12 mouse cellular contexts compared by ENCODE assay signal in genomic region chr9:16484765-16485164, GRCm38 (mm10). TPM values are rescaled to one million over a fixed set of nuclear protein-coding genes. Genes with fewer than 3 reads are reported as not detected.
DNase-seq lines count a peak whose midpoint lies in the region; ATAC-seq and TF ChIP-seq lines count a peak whose summit lies in the region.
"Had no signal": no experiment of that assay in that cellular context is flagged by ENCODE, and none has a peak within 500 bp of the region (broad histone marks: within the 10 kb centered on the region; RNA-seq: fewer than 3 reads in every experiment).

No protein-coding gene starts in this region.

- no peaks in the 10 kb centered on the region for H3K9me3 ChIP-seq in forebrain, embryonic 13.5 days (replicated peaks)
- no peaks in the 10 kb centered on the region for H3K9me3 ChIP-seq in liver, embryonic 16.5 days (replicated peaks; ENCODE audit: control insufficient read depth, low read length)
- no peaks in the 10 kb centered on the region for H3K9me3 ChIP-seq in midbrain, postnatal 0 days (ENCODE audit: low read length)
- H3K9me3 ChIP-seq: heart, embryonic 13.5 days had no signal

- no peak for DNase-seq in frontal cortex, postnatal 36 days (ENCODE audit: low spot score in 2 of 2)
- peak; percentile 74 for DNase-seq in midbrain, postnatal 0 days (ENCODE audit: low spot score)
- no peak for DNase-seq in heart, postnatal 36 days
- DNase-seq in ovary, adult 18-20 months (ENCODE audit: low spot score), result no peak
- no peak for DNase-seq in kidney, postnatal 25 days
- DNase-seq: gastrocnemius, adult 2 months; spleen, adult 18-20 months had no signal

- intact Hi-C loops in heart, postnatal 36 days (cut with DNase I), result no loop called here

- 2% methylated on average over 2 of the region's 2 CpGs for WGBS in forebrain, embryonic 13.5 days
- WGBS in liver, embryonic 16.5 days (ENCODE audit: insufficient replicate concordance), result 47% methylated on average over 2 of the region's 2 CpGs
- WGBS in midbrain, postnatal 0 days, result 18% methylated on average over 2 of the region's 2 CpGs

- H3K36me3 ChIP-seq in forebrain, embryonic 13.5 days (ENCODE audit: poor library complexity, severe bottlenecking), result no peaks in the 10 kb centered on the region
- no peaks in the 10 kb centered on the region for H3K36me3 ChIP-seq in liver, embryonic 16.5 days (ENCODE audit: control insufficient read depth, insufficient read depth)
- H3K36me3 ChIP-seq in midbrain, postnatal 0 days (ENCODE audit: insufficient read depth, low read length), result no peaks in the 10 kb centered on the region
- H3K36me3 ChIP-seq: heart, embryonic 13.5 days had no signal

- peak overlapping the region; percentile 29; the same call in 1 of the 2 replicates for H3K4me2 ChIP-seq in forebrain, embryonic 13.5 days
- no peak overlapping the region for H3K4me2 ChIP-seq in liver, embryonic 16.5 days (ENCODE audit: low read depth, low read length)
- no peak overlapping the region for H3K4me2 ChIP-seq in midbrain, postnatal 0 days (ENCODE audit: low read depth, low read length, poor library complexity, severe bottlenecking)
- H3K4me2 ChIP-seq: heart, embryonic 13.5 days had no signal

- H3K27me3 ChIP-seq in forebrain, embryonic 13.5 days, result no peaks in the 10 kb centered on the region
- H3K27me3 ChIP-seq in liver, embryonic 16.5 days (ENCODE audit: control insufficient read depth, insufficient read depth, low read depth, low read length), result no peaks in the 10 kb centered on the region
- no peaks in the 10 kb centered on the region for H3K27me3 ChIP-seq in midbrain, postnatal 0 days (ENCODE audit: insufficient read depth, low read length)
- H3K27me3 ChIP-seq: heart, embryonic 13.5 days had no signal

- H3K4me1 ChIP-seq in forebrain, embryonic 13.5 days, result peaks cover 31% of the 10 kb centered on the region
- no peaks in the 10 kb centered on the region for H3K4me1 ChIP-seq in liver, embryonic 16.5 days (ENCODE audit: control insufficient read depth, low read depth, low read length)
- 0 out of 2 replicates have a peak, but pooled peaks cover 5% of the 10 kb centered on the region for H3K4me1 ChIP-seq in midbrain, postnatal 0 days (ENCODE audit: insufficient read depth, low read length)
- H3K4me1 ChIP-seq: heart, embryonic 13.5 days had no signal

- no peak overlapping the region for H3K9ac ChIP-seq in forebrain, embryonic 13.5 days
- H3K9ac ChIP-seq in liver, embryonic 16.5 days (ENCODE audit: low read depth, low read length), result no peak overlapping the region
- no peak overlapping the region for H3K9ac ChIP-seq in midbrain, postnatal 0 days (replicated peaks; ENCODE audit: low read length, poor library complexity, severe bottlenecking)
- H3K9ac ChIP-seq: heart, embryonic 13.5 days; liver, embryonic 14.5 days had no signal

- ATAC-seq in frontal cortex, adult (ENCODE audit: low TSS enrichment), result peak; percentile 50
- peak; percentile 90 for ATAC-seq in forebrain, embryonic 13.5 days
- ATAC-seq in liver, embryonic 16.5 days (ENCODE audit: low read depth), result peak; percentile 53; the same call in 1 of the 2 replicates
- peak; percentile 69; the same call in 1 of the 2 replicates for ATAC-seq in midbrain, postnatal 0 days (ENCODE audit: low FRiP score)

- H3K27ac ChIP-seq in forebrain, embryonic 13.5 days, result 0 out of 2 replicates have a peak overlapping the region, but pooled peaks have one; percentile 58
- H3K27ac ChIP-seq in liver, embryonic 16.5 days (ENCODE audit: low read length), result no peak overlapping the region
- no peak overlapping the region for H3K27ac ChIP-seq in midbrain, postnatal 0 days (ENCODE audit: low read depth, low read length)
- H3K27ac ChIP-seq: gastrocnemius, adult 2 months; heart, embryonic 13.5 days; liver, embryonic 14.5 days had no signal

- H3K4me3 ChIP-seq in forebrain, embryonic 13.5 days, result no peak overlapping the region
- H3K4me3 ChIP-seq in liver, embryonic 16.5 days (ENCODE audit: low read depth, low read length), result no peak overlapping the region
- H3K4me3 ChIP-seq in midbrain, postnatal 0 days (ENCODE audit: low read depth, low read length), result no peak overlapping the region
- H3K4me3 ChIP-seq: gastrocnemius, adult 2 months; heart, embryonic 13.5 days had no signal

- TF ChIP-seq CTCF in midbrain, postnatal 0 days (IDR thresholded peaks at IDR 0.05), result no peak

RNA-seq across cellular contexts. Expression of gene Fat3, which starts 16.3 kb away (rescaled TPM):
- 10.3 and 13.0 TPM in 2 replicates for polyA plus RNA-seq in forebrain, embryonic 13.5 days (2015; fragmentation: Nextera tagmentation; extraction: Ambion mirVana)
- polyA plus RNA-seq in liver, embryonic 16.5 days (2015; fragmentation: Nextera tagmentation; extraction: Ambion mirVana), result 0.05 and 0.06 TPM in 2 replicates
- total RNA-seq in midbrain, postnatal 0 days (2014; rRNA removed), result 63.7 and 75.7 TPM in 2 replicates
- 7.1 and 7.6 TPM in 2 replicates for polyA plus RNA-seq in midbrain, postnatal 0 days (2015; fragmentation: Nextera tagmentation; extraction: Ambion mirVana)
- total RNA-seq in heart, postnatal 36 days (2021), result under 1 TPM; 0.47 to 0.65 TPM
